Mouse (Mus musculus): ENCODE measurements around the gene Rusc1. TPM values are rescaled to one million over a fixed set of nuclear protein-coding genes. Genes with fewer than 3 reads are reported as not detected.
A peak's percentile ranks its signal among the peaks of the same experiment; 100 is the strongest.
"Not testable (repeated sequence)": the region's sequence is repeated elsewhere in the genome, so short reads cannot be mapped to it uniquely, and the experiment has no call there.

The Rusc1 gene
- polyA plus RNA-seq, 1 experiment from 2014 or later, result 18.5 TPM

DNA sequence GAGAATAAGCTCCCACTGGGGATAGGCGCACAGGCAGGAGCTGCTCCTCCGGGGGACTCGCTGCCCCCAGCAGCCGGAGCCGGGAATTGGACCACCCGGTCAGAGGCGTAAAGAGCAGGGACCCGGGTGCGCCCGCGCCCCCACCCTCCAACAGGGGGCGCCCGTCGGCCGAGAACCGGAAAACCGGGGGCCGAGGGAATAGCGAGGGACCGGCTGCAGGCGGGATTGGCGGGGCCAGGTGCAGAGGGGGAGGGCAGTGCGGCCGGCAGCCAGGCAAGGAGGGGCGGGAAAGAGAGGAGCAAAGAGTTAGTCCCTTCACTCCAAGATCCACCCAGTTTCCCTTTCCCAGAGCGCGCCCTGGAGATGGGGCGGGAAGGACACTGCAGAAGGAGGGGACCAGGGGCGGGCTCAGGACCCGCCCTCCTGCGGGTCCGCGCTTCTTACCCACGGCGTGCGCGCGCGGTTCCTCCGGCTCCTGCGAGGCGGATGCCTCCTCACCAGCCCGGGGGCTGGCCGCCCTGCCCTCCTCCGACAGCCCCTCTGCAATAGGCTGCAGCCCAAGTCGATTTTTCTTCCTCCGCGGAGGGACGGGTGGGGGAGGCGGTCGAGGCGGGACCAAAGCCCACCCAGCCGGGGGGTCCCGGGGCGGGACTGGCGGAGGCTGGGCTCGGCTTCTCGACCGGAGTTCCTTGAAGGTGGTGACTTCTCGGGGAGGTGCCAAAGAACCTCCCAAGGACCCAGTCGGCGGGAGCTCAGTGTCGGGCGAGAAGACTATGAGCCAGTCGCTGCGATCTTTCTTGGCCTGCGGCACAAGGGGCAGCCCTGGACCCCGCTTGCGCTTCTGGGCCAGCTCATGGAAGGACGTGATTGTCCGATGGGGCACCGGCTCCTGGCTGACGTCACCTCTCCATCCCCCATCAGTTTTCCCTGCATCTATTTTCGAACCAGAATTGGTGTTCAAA is 2.1 kb downstream of the Rusc1 start:
- H3K36me3 ChIP-seq (replicated peaks), result peaks cover 47% of the 10 kb centered on the region
- DNase-seq (ENCODE audit: low spot score), result peak; percentile 91
- H3K4me3 ChIP-seq, result peak overlapping the region; percentile 65
- peaks cover 69% of the 10 kb centered on the region for H3K27me3 ChIP-seq (replicated peaks; ENCODE audit: low read depth, poor library complexity, severe bottlenecking)
- no peaks in the 10 kb centered on the region for H3K9me3 ChIP-seq
- under 1% methylated on average over 74 of the region's 74 CpGs for WGBS
- H3K4me1 ChIP-seq, result peaks cover 67% of the 10 kb centered on the region
- peak overlapping the region; percentile 81 for H3K27ac ChIP-seq (replicated peaks)

DNA sequence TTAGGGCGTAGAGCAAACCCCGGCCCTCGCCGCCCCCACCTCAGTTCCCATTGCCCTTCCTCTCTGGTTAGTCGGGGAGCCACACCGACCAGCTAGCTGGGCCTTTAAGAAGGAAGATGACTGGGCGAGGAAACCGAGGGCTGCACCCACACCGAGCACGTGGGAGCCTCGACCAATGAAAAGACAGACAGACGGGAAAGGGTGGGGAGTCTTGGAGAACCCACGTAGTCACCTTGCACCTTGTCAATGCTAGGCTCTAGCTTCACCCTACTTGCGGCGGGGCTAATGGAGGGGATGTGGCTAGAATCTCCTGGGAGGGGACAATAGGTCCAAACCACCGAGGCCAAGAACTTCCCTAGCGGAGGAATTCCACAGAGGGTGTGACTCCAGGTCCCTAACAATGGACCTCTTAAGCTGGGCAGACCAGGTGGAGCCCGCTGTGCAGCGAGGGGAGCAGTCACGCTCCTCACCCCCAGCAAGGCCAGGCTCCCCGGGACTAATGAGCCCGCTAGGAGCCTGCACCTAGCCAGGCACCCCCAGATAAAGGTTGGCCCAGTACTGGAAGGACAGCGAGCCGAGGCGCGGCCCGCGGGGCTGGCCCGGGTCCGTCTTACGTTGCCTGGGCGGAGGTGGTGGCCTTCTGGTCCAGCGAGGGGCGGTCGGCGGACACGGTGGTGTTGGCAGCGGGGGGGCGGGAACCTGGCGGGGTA is 3.1 kb downstream of the Rusc1 start:
- Histone ChIP-seq H3K27ac (replicated peaks) (peak overlapping the region; percentile 81), H3K9me3 (no peaks in the 10 kb centered on the region), H3K4me1 (peaks cover 67% of the 10 kb centered on the region), H3K27me3 (replicated peaks; ENCODE audit: low read depth, poor library complexity, severe bottlenecking) (peaks cover 69% of the 10 kb centered on the region), H3K4me3 (peak overlapping the region; percentile 65), H3K36me3 (replicated peaks) (peaks cover 41% of the 10 kb centered on the region)
- WGBS, result under 1% methylated on average over 40 of the region's 40 CpGs
- DNase-seq (ENCODE audit: low spot score), result peak; percentile 86

- peaks cover 64% of the 10 kb centered on the region for H3K4me1 ChIP-seq
- 0 out of 2 replicates have a peak overlapping the region, but pooled peaks have one; percentile 81 for H3K27ac ChIP-seq (replicated peaks)
- no peaks in the 10 kb centered on the region for H3K9me3 ChIP-seq
- no peak for DNase-seq (ENCODE audit: low spot score)
- 62% methylated on average over 14 of the region's 14 CpGs for WGBS
- H3K36me3 ChIP-seq (replicated peaks), result peaks cover 39% of the 10 kb centered on the region
- peaks cover 62% of the 10 kb centered on the region for H3K27me3 ChIP-seq (replicated peaks; ENCODE audit: low read depth, poor library complexity, severe bottlenecking)
- peak overlapping the region; percentile 65 for H3K4me3 ChIP-seq
These were observed 4.1 kb downstream of the Rusc1 start for GRCm38 (mm10) chr3:89088974-89089373.

GRCm38 (mm10) chr3:89087338-89088110 is 5.6 kb downstream of the Rusc1 start:
- 35% methylated on average over 21 of the region's 21 CpGs for WGBS
- Histone ChIP-seq H3K4me1 (peaks cover 55% of the 10 kb centered on the region), H3K27ac (replicated peaks) (peak overlapping the region; percentile 81)

DNA sequence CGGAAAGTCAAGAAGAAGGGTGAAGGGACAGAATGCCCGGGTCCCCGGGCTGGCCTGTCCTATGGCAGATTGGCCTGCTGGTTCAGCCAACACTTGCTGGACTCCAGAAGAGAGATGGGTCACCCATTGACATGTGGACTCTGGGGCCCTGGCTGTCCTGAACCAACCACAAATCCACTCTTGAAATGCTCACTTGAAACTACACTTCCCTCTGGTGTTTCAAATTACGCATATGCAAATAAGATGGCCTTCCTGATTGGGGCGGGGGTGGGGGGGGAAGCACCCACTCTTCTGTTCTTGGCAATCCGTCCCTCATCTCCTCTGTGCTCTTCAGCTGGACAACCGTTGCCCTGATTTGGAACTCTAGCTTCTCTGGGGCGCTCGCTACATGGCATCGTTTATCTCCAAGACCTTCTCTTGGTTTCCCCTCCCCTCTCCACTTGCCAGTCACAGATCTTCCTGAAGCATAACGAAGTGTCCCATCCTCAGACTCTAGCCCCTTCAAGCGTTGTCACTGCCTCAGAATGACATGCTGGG is 8.4 kb downstream of the Rusc1 start:
- Histone ChIP-seq H3K36me3 (replicated peaks) (peaks cover 58% of the 10 kb centered on the region), H3K4me3 (no peak overlapping the region), H3K27ac (replicated peaks) (no peak overlapping the region), H3K4me1 (peaks cover 27% of the 10 kb centered on the region), H3K9me3 (no peaks in the 10 kb centered on the region), H3K27me3 (replicated peaks; ENCODE audit: low read depth, poor library complexity, severe bottlenecking) (peaks cover 22% of the 10 kb centered on the region)
- no peak for DNase-seq (ENCODE audit: low spot score)
- 87% methylated on average over 12 of the region's 12 CpGs for WGBS

More at GRCm38 (mm10) chr3:89087338-89088110, 5.6 kb downstream of the Rusc1 start:
- Histone ChIP-seq H3K36me3 (replicated peaks) (peaks cover 36% of the 10 kb centered on the region), H3K4me3 (peak overlapping the region; percentile 38), H3K9me3 (no peaks in the 10 kb centered on the region), H3K27me3 (replicated peaks; ENCODE audit: low read depth, poor library complexity, severe bottlenecking) (peaks cover 47% of the 10 kb centered on the region)
- DNase-seq (ENCODE audit: low spot score), result peak; percentile 87

GRCm38 (mm10) chr3:89084133-89084532 is 9.0 kb downstream of the Rusc1 start:
- Histone ChIP-seq H3K27me3 (replicated peaks; ENCODE audit: low read depth, poor library complexity, severe bottlenecking) (peaks cover 16% of the 10 kb centered on the region), H3K4me1 (peaks cover 21% of the 10 kb centered on the region), H3K27ac (replicated peaks) (no peak overlapping the region), H3K9me3 (no peaks in the 10 kb centered on the region), H3K4me3 (no peak overlapping the region), H3K36me3 (replicated peaks) (peaks cover 64% of the 10 kb centered on the region)
- DNase-seq (ENCODE audit: low spot score), result no peak
- WGBS, result 88% methylated on average over 2 of the region's 2 CpGs

GRCm38 (mm10) chr3:89082287-89082686 is 10.8 kb downstream of the Rusc1 start:
- H3K4me1 ChIP-seq; H3K4me3 ChIP-seq; H3K9me3 ChIP-seq; DNase-seq (ENCODE audit: low spot score); H3K27me3 ChIP-seq (replicated peaks; ENCODE audit: low read depth, poor library complexity, severe bottlenecking); H3K27ac ChIP-seq (replicated peaks): not testable (repeated sequence)
- peaks cover 68% of the 10 kb centered on the region for H3K36me3 ChIP-seq (replicated peaks)

- Histone ChIP-seq H3K4me3 (no peak overlapping the region), H3K9me3 (no peaks in the 10 kb centered on the region), H3K4me1 (no peaks in the 10 kb centered on the region), H3K36me3 (replicated peaks) (peaks cover 95% of the 10 kb centered on the region), H3K27ac (replicated peaks) (no peak overlapping the region), H3K27me3 (replicated peaks; ENCODE audit: low read depth, poor library complexity, severe bottlenecking) (no peaks in the 10 kb centered on the region)
- no peak for DNase-seq (ENCODE audit: low spot score)
- 94% methylated on average over 9 of the region's 9 CpGs for WGBS
These were observed 15.7 kb downstream of the Rusc1 start for GRCm38 (mm10) chr3:89077383-89077782.

DNA sequence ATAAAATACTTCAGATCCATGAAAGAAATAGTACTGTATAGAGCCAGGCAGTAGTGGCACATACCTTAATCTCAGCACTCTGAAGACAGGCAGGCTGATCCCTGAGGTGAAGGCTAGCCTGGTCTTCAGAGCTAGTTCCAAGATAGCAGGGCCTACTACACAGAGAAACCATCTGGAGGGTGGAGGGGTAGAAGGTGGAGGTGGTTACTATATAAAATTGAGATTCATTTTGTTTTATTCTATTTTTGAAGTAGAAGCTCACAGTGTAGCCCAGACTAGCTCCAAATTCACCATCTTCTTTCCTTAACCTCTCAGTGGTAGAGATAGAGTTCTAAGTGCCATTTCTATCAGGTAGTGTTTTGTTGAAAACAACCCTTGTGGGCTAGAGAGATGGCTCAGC is 25.8 kb downstream of the Rusc1 start:
- H3K4me3 ChIP-seq, result no peak overlapping the region
- H3K27me3 ChIP-seq (replicated peaks; ENCODE audit: low read depth, poor library complexity, severe bottlenecking), result no peaks in the 10 kb centered on the region
- no peaks in the 10 kb centered on the region for H3K9me3 ChIP-seq
- H3K36me3 ChIP-seq (replicated peaks), result peaks cover 100% of the 10 kb centered on the region
- no peaks in the 10 kb centered on the region for H3K4me1 ChIP-seq
- no peak overlapping the region for H3K27ac ChIP-seq (replicated peaks)
- DNase-seq (ENCODE audit: low spot score), result no peak

GRCm38 (mm10) chr3:89061696-89062095 is 31.4 kb downstream of the Rusc1 start:
- Histone ChIP-seq H3K4me3 (no peak overlapping the region), H3K27me3 (replicated peaks; ENCODE audit: low read depth, poor library complexity, severe bottlenecking) (no peaks in the 10 kb centered on the region), H3K9me3 (no peaks in the 10 kb centered on the region), H3K4me1 (no peaks in the 10 kb centered on the region), H3K27ac (replicated peaks) (no peak overlapping the region), H3K36me3 (replicated peaks) (peaks cover 99% of the 10 kb centered on the region)
- DNase-seq (ENCODE audit: low spot score), result no peak
- WGBS, result 71% methylated on average over 3 of the region's 3 CpGs

- Histone ChIP-seq H3K36me3 (replicated peaks) (peaks cover 99% of the 10 kb centered on the region), H3K27me3 (replicated peaks; ENCODE audit: low read depth, poor library complexity, severe bottlenecking) (no peaks in the 10 kb centered on the region), H3K4me3 (no peak overlapping the region), H3K9me3 (no peaks in the 10 kb centered on the region), H3K4me1 (no peaks in the 10 kb centered on the region), H3K27ac (replicated peaks) (no peak overlapping the region)
- no peak for DNase-seq (ENCODE audit: low spot score)
- 87% methylated on average over 3 of the region's 3 CpGs for WGBS
These were observed 34.3 kb downstream of the Rusc1 start for GRCm38 (mm10) chr3:89058783-89059182.

DNA sequence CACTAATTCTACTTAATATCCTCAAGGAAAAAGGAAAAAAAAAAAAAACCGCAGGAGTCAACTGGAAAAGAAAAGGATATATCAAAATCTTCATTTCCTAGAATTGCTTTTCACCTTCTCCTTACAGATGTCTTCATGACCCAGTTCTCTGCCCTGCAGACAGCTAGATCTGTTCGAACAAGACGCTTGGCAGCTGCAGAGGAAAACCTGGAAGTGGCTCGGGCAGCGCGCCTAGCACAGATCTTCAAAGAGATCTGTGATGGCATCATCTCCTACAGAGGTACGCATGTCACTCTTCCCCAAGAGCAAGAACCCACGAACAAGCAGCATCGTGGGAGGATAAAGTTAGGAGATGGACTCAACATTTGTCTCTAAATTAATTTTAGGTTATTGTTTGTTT is 34.8 kb downstream of the Rusc1 start:
- no peak for DNase-seq (ENCODE audit: low spot score)
- Histone ChIP-seq H3K4me1 (no peaks in the 10 kb centered on the region), H3K36me3 (replicated peaks) (peaks cover 99% of the 10 kb centered on the region), H3K27ac (replicated peaks) (no peak overlapping the region), H3K9me3 (no peaks in the 10 kb centered on the region), H3K27me3 (replicated peaks; ENCODE audit: low read depth, poor library complexity, severe bottlenecking) (no peaks in the 10 kb centered on the region), H3K4me3 (no peak overlapping the region)
- WGBS, result 95% methylated on average over 9 of the region's 9 CpGs

Measured in embryonic facial prominence, embryonic 10.5 days (tissue).